Mouse (Mus musculus) thymus, adult 2 months (tissue): ENCODE results near the gene Catsperg1.

Source experiments
- CTCF ChIP-seq: fragments of 200-500 bp; IDR thresholded peaks from 2 replicates; pipeline ENCODE4 v1.5.1; 2012; ENCODE audit warnings: mild to moderate bottlenecking, control low read depth, low read length, moderate library complexity, borderline replicate concordance; ENCODE audit not compliant: control insufficient read depth, poor library complexity, insufficient read depth; ENCODE audit errors: extremely low read depth
- POLR2A ChIP-seq: fragments of 200-500 bp; IDR thresholded peaks from 2 replicates; pipeline ENCODE4 v1.6.1; 2012; ENCODE audit warnings: mild to moderate bottlenecking, low read length, control low read depth, moderate library complexity; ENCODE audit not compliant: control insufficient read depth, poor library complexity, insufficient read depth; ENCODE audit errors: extremely low read depth

- no peak for TF ChIP-seq CTCF
- TF ChIP-seq POLR2A = no peak
Observed at GRCm38 (mm10) chr7:29134693-29135386, 79.0 kb downstream of the Catsperg1 start, which contains the start of gene Rasgrp4.
